In the genomic region with DNA sequence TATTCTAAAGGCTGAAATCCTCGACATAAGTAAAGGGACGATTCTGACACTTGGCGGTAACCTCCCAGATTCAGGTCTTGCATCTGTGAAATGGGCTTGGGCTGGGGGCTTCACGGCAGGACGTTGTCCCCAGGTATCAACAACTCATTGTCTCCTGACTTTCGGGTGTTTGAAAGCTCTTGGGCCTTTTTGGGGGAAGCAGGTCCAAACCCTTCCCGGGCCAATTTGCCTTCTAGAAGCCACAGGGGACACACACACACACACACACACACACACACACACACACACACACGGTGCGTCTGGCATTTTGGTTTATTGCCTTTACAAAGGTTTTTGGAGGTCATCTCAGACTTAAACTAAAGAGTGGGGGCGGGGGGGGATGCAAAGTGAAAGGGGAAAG, we compare ENCODE assay signal across 11 mouse cellular contexts. TPM values are rescaled to one million over a fixed set of nuclear protein-coding genes. Genes with fewer than 3 reads are reported as not detected.
DNase-seq lines count a peak whose midpoint lies in the region; ATAC-seq lines count a peak whose summit lies in the region.
"Had no signal": no experiment of that assay in that cellular context is flagged by ENCODE, and none has a peak within 500 bp of the region (broad histone marks: within the 10 kb centered on the region; RNA-seq: fewer than 3 reads in every experiment).

No protein-coding gene starts in this region.

- ATAC-seq in heart, embryonic 12.5 days (ENCODE audit: insufficient number of reproducible peaks, low FRiP score) = no peak
- ATAC-seq in midbrain, embryonic 16.5 days = no peak
- ATAC-seq in limb, embryonic 12.5 days (ENCODE audit: insufficient number of reproducible peaks, insufficient read depth, low FRiP score, low TSS enrichment, low read depth) = no peak
- no peak for ATAC-seq in stomach, embryonic 16.5 days (ENCODE audit: insufficient read depth, low FRiP score)

- H3K9ac ChIP-seq in heart, embryonic 12.5 days = peak overlapping the region; percentile 38; the same call in 1 of the 2 replicates
- no peak overlapping the region for H3K9ac ChIP-seq in midbrain, embryonic 16.5 days (ENCODE audit: low read depth, low read length)
- no peak overlapping the region; the same call in 1 of the 2 replicates for H3K9ac ChIP-seq in limb, embryonic 12.5 days (replicated peaks)
- no peak overlapping the region for H3K9ac ChIP-seq in stomach, embryonic 16.5 days (ENCODE audit: low read length)

- peak overlapping the region; percentile 42 for H3K4me3 ChIP-seq in heart, embryonic 12.5 days
- H3K4me3 ChIP-seq in midbrain, embryonic 10.5 days = peak overlapping the region; percentile 29
- H3K4me3 ChIP-seq in midbrain, embryonic 16.5 days (ENCODE audit: low read depth, low read length) = no peak overlapping the region
- H3K4me3 ChIP-seq in limb, embryonic 12.5 days (replicated peaks) = peak overlapping the region; percentile 29
- H3K4me3 ChIP-seq in stomach, embryonic 16.5 days (replicated peaks; ENCODE audit: low read length) = no peak overlapping the region
- H3K4me3 ChIP-seq: layer of hippocampus, adult 2 months had no signal

- H3K27ac ChIP-seq in heart, embryonic 12.5 days (ENCODE audit: poor library complexity, severe bottlenecking) = no peak overlapping the region
- H3K27ac ChIP-seq in midbrain, embryonic 10.5 days (replicated peaks) = no peak overlapping the region
- H3K27ac ChIP-seq in midbrain, embryonic 16.5 days (ENCODE audit: low read length) = no peak overlapping the region
- no peak overlapping the region for H3K27ac ChIP-seq in limb, embryonic 12.5 days
- H3K27ac ChIP-seq in stomach, embryonic 16.5 days (ENCODE audit: low read length) = no peak overlapping the region
- H3K27ac ChIP-seq: layer of hippocampus, adult 2 months had no signal

- peaks cover 79% of the 10 kb centered on the region for H3K27me3 ChIP-seq in heart, embryonic 12.5 days (replicated peaks)
- peaks cover 100% of the 10 kb centered on the region for H3K27me3 ChIP-seq in midbrain, embryonic 10.5 days (ENCODE audit: low read depth, poor library complexity, severe bottlenecking)
- peaks cover 62% of the 10 kb centered on the region for H3K27me3 ChIP-seq in midbrain, embryonic 16.5 days (ENCODE audit: control insufficient read depth, insufficient read depth, low read depth, low read length)
- peaks cover 87% of the 10 kb centered on the region for H3K27me3 ChIP-seq in limb, embryonic 12.5 days
- peaks cover 80% of the 10 kb centered on the region for H3K27me3 ChIP-seq in stomach, embryonic 16.5 days (ENCODE audit: control insufficient read depth, insufficient read depth, low read length)

- no peaks in the 10 kb centered on the region for H3K36me3 ChIP-seq in heart, embryonic 12.5 days
- no peaks in the 10 kb centered on the region for H3K36me3 ChIP-seq in midbrain, embryonic 10.5 days
- H3K36me3 ChIP-seq in midbrain, embryonic 16.5 days (ENCODE audit: control insufficient read depth, insufficient read depth, low read length) = no peaks in the 10 kb centered on the region
- no peaks in the 10 kb centered on the region for H3K36me3 ChIP-seq in limb, embryonic 12.5 days
- no peaks in the 10 kb centered on the region for H3K36me3 ChIP-seq in stomach, embryonic 16.5 days (ENCODE audit: control insufficient read depth, insufficient read depth, low read length)

- DNase-seq in heart, adult 9 months (ENCODE audit: low spot score in 2 of 2) = no peak
- peak; percentile 29 for DNase-seq in midbrain, embryonic 10.5 days (ENCODE audit: low spot score)
- no peak for DNase-seq in layer of hippocampus, adult 9-10 months (ENCODE audit: low spot score)
- DNase-seq in adrenal gland, adult 18-20 months (ENCODE audit: low spot score in 2 of 2) = no peak
- DNase-seq: right cerebral cortex, postnatal 14 days had no signal

- WGBS in heart, embryonic 12.5 days = 4% methylated on average over 10 of the region's 10 CpGs
- WGBS in midbrain, embryonic 10.5 days = 2% methylated on average over 10 of the region's 10 CpGs
- WGBS in midbrain, embryonic 16.5 days = 1% methylated on average over 10 of the region's 10 CpGs
- under 1% methylated on average over 10 of the region's 10 CpGs for WGBS in limb, embryonic 12.5 days
- WGBS in stomach, embryonic 16.5 days = under 1% methylated on average over 10 of the region's 10 CpGs

- peaks cover 9% of the 10 kb centered on the region for H3K4me1 ChIP-seq in heart, embryonic 12.5 days (replicated peaks)
- H3K4me1 ChIP-seq in midbrain, embryonic 10.5 days = peaks cover 10% of the 10 kb centered on the region
- peaks cover 2% of the 10 kb centered on the region; the same call in 1 of the 2 replicates for H3K4me1 ChIP-seq in midbrain, embryonic 16.5 days (ENCODE audit: control insufficient read depth, insufficient read depth, low read length)
- H3K4me1 ChIP-seq in limb, embryonic 12.5 days (replicated peaks) = peaks cover 17% of the 10 kb centered on the region
- H3K4me1 ChIP-seq in stomach, embryonic 16.5 days (ENCODE audit: control insufficient read depth, insufficient read depth, low read length) = no peaks in the 10 kb centered on the region

- no peaks in the 10 kb centered on the region for H3K9me3 ChIP-seq in heart, embryonic 12.5 days (replicated peaks)
- H3K9me3 ChIP-seq in midbrain, embryonic 10.5 days (replicated peaks) = no peaks in the 10 kb centered on the region
- no peaks in the 10 kb centered on the region for H3K9me3 ChIP-seq in midbrain, embryonic 16.5 days (replicated peaks; ENCODE audit: control insufficient read depth, low read length, poor library complexity, severe bottlenecking)
- no peaks in the 10 kb centered on the region for H3K9me3 ChIP-seq in limb, embryonic 12.5 days
- H3K9me3 ChIP-seq in stomach, embryonic 16.5 days (replicated peaks; ENCODE audit: control insufficient read depth, low read length) = no peaks in the 10 kb centered on the region

- H3K4me2 ChIP-seq in heart, embryonic 12.5 days = peak overlapping the region; percentile 68
- H3K4me2 ChIP-seq in midbrain, embryonic 16.5 days (ENCODE audit: low read length) = no peak overlapping the region
- H3K4me2 ChIP-seq in limb, embryonic 12.5 days = peak overlapping the region; percentile 51; the same call in 1 of the 2 replicates
- H3K4me2 ChIP-seq in stomach, embryonic 16.5 days (ENCODE audit: low read depth, low read length) = peak overlapping the region; percentile 24; the same call in 1 of the 2 replicates

RNA-seq across cellular contexts. Expression of gene Vax1, which starts 23.6 kb away (rescaled TPM):
- not detected in 2 replicates for polyA plus RNA-seq in heart, embryonic 12.5 days (2016; fragmentation: Nextera tagmentation; extraction: Ambion mirVana)
- polyA plus RNA-seq in midbrain, embryonic 10.5 days (2016; fragmentation: Nextera tagmentation; extraction: Ambion mirVana) = 0.11 TPM in 1 of 2 replicates, not detected in the other
- polyA plus RNA-seq in midbrain, embryonic 16.5 days (2015; fragmentation: Nextera tagmentation; extraction: Ambion mirVana) = 0.36 and 0.41 TPM in 2 replicates
- not detected in 2 replicates for polyA plus RNA-seq in limb, embryonic 12.5 days (2016; fragmentation: Nextera tagmentation; extraction: Ambion mirVana)
- not detected in 2 replicates for polyA plus RNA-seq in stomach, embryonic 16.5 days (2015; fragmentation: Nextera tagmentation; extraction: Ambion mirVana)
- total RNA-seq in adrenal gland, adult 18-20 months (2021) = not detected
- total RNA-seq: megakaryocyte progenitor cell, adult 5-6 weeks had no signal

RNA-seq across cellular contexts. Expression of gene Kcnk18, which starts 25.6 kb away (rescaled TPM):
- polyA plus RNA-seq in heart, embryonic 12.5 days (2016; fragmentation: Nextera tagmentation; extraction: Ambion mirVana) = not detected in 2 replicates
- not detected in 2 replicates for polyA plus RNA-seq in midbrain, embryonic 10.5 days (2016; fragmentation: Nextera tagmentation; extraction: Ambion mirVana)
- 0.07 TPM in 1 of 2 replicates, not detected in the other for polyA plus RNA-seq in midbrain, embryonic 16.5 days (2015; fragmentation: Nextera tagmentation; extraction: Ambion mirVana)
- not detected in 2 replicates for polyA plus RNA-seq in limb, embryonic 12.5 days (2016; fragmentation: Nextera tagmentation; extraction: Ambion mirVana)
- polyA plus RNA-seq in stomach, embryonic 16.5 days (2015; fragmentation: Nextera tagmentation; extraction: Ambion mirVana) = not detected in 2 replicates
- total RNA-seq in adrenal gland, adult 18-20 months (2021) = not detected
- total RNA-seq: layer of hippocampus, adult 2 months; megakaryocyte progenitor cell, adult 5-6 weeks had no signal

Comparison
In these comparisons a context has a peak if more than half of its experiments do, and no peak if none do; other contexts are left out.
1. H3K4me3 ChIP-seq: peak in heart, embryonic 12.5 days (single experiment), midbrain, embryonic 10.5 days (single experiment) and limb, embryonic 12.5 days (single experiment); none in midbrain, embryonic 16.5 days (single experiment) and stomach, embryonic 16.5 days (single experiment).